Mouse (Mus musculus) brain, embryonic 18.5 days (tissue): ENCODE measurements around the gene Tle3.

Source experiments
- DNase-seq: peaks from one replicate; pipeline ENCODE4 v3.0.0-alpha.2; 2012; ENCODE audit warnings: low read depth, low spot score

Tle3 gene

GRCm38 (mm10) chr9:61371755-61372509, at the start of gene Tle3:
Gene Tle3, plus strand, starts transcription at chr9:61372366.
- DNase-seq: peak; percentile 95

DNA sequence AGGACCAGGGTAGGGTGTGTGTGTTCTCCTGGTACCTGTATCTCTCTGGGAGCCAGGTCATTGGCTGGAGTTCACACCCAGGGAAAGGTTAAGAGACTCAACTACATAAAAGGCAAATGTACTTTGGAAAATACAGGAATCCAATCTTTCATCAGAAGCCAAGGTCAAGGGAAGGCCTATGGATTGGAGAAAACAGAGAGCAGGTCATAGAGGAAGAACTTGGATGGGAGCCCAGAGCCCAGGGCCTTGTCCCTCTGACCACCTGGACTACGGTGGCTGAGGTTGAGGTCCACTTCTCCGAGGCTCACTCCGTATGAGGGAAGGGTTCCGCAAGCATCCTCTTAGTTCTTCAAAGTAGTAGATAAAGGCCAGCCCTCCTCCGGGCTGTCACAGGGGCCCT, 48.9 kb upstream of the Tle3 start:
- no peak for DNase-seq

GRCm38 (mm10) chr9:61323879-61324278, 48.3 kb upstream of the Tle3 start:
- no peak for DNase-seq

DNA sequence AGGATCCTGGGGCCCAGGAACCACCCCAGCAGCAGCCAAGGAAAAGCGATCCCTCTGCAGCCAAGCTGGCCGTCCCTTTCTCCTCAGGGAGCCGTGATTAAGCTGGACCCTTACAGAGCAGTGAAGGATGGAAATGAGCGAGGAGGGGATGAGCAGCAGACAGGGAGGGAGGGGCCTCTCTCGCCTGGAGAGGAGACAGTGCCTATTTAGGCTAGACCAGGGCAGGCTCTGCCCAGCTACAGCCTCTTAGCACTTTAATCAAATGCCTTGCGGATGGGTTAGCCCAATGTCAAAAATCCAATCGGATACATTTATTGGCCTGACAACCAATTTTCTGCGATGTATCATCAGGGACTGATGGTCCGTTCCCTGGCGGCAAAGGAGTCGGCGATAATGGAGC, 47.8 kb upstream of the Tle3 start:
- DNase-seq: no peak

- no peak for DNase-seq
These were observed 47.2 kb upstream of the Tle3 start for GRCm38 (mm10) chr9:61325012-61325411.

DNA sequence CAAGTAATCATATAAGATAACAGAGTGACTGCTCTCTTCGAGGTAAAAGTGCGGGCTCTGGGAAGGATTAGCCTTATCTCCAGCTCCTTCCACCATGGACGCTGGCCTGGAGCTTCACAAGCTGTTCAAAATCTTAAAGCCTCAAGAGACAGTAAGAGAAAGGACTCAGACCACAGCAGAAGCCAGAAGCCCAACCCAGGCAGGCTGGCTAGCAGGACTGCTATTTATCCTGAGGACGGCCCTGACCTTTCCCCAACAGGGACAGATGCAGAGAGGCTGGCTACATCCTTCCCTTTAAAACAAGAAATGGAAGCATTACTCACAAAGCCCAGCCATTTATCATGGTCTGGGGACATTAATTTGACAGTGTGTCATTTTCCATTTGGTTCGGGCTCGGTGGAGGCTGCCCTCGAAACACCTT, 46.2 kb upstream of the Tle3 start:
- no peak for DNase-seq

GRCm38 (mm10) chr9:61326922-61327321, 45.2 kb upstream of the Tle3 start:
- no peak for DNase-seq

GRCm38 (mm10) chr9:61328173-61328572, 44.0 kb upstream of the Tle3 start:
- DNase-seq: no peak

DNA sequence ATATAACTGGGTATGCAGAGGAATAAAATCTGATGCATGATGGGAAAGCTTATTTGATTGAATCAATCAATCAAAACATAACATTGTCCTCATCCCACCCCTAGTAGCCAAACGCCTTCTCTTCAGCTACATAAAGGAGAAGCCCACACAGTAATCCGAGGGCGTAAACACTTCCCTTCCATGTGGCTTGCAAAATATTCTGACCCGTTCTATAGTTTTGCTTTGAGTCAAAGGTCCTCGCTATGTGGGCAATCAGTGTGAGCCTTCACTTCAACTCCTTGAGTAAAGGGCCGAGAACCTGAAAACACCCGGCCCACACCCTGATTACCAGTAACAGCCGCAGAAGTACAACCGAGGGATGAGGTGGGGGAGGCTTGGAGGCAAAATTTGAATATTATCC, 41.4 kb upstream of the Tle3 start:
- no peak for DNase-seq

- DNase-seq: no peak
These were observed 39.8 kb upstream of the Tle3 start for GRCm38 (mm10) chr9:61332226-61332936.

DNA sequence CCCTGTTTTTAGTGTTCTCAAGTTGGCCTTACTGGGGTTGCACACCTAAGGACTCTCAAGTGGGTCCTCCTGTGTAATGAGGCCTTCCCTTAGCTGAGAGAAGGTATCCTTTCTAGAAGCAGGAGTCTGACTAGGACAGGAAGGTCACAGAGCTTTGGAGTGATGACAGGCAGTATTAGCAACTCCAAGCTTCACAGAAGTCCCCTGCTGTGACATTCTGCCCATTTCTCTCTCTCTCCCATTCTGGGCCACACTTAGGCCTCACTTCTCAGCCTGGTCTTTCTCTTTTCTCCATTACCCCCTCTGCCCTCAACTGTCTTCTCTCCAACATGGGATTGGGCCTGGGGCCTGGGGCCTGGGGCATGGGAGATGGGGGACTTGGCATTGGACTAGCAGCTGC, 36.0 kb upstream of the Tle3 start:
- no peak for DNase-seq

- no peak for DNase-seq
These were observed 35.3 kb upstream of the Tle3 start for GRCm38 (mm10) chr9:61336591-61337587.

DNA sequence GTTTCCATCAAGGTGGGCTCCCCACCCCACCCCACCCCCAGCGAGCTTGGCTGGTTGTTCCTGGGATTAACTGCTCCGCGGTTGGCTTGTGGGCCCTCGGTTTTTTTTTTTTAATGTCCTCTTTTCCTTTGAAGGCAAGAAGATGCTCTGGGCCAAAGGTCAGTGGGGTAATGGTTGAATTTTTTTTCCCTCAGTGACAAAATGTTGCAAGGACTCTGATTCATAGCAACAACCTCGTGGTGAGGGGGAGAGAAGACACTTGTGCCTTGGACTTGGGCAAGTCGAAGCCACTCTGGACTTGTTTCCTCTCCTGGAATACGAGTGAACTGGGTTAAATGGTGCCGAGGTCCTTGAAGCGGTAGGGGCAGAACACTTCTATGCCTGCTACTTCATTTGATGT, 34.5 kb upstream of the Tle3 start:
- no peak for DNase-seq

DNA sequence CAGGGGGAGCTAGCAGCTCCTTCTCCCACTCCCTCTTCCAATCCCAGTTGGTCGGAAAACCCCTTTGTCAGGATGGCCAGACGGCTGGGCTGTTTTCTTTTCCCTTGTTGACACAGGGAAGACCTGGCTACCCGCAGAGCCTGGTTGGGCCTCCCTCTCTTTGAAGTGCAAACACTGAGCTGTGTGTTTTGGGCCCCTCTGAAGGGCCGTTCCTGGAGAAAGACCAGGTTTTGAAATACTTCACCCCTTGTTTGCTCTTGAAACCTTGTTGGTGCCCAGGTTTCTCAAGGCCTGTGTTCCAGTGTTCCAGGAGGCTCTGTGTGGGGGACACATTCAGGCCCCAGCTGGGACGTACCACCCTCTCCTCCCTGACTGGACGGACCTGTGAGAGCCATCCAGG, 32.9 kb upstream of the Tle3 start:
- DNase-seq: no peak

DNA sequence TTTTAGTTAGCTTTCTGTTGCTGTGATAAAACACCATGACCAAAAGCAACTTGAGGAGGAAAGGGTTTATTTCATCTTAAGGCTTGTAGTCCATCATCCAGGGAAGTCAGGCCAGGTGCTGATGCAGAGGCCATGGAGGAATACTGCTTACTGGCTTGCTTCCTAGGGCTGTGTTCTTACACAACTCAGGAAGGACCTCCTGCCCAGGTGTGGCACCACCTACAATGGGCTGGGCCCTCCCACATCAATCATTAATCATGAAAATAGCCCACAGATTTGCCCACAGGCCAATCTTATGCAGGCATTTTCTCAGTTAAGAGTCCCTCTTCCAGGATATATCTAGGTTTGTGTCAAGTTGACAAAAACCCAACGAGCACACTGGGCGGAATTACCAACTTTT, 31.8 kb upstream of the Tle3 start:
- no peak for DNase-seq

DNA sequence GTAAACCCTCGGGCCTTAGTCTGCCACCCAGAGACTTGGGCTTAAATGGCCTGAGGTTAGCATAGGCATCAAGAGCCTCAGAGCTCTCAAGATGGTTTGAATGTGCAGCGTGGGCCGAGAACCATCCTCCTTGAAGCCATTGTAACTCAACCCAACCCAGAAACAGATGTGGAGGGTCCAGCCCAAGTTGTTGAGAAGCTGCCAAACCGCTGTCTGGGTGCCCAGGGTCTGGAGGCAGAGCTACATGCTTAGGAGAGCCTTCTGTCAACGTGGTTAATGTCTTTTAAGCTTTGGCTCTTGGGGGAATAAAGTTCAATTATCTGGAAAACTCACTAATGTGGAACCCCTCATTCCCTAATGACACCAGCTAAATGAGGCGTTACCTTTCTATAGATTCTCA, 29.9 kb upstream of the Tle3 start:
- DNase-seq: no peak

DNA sequence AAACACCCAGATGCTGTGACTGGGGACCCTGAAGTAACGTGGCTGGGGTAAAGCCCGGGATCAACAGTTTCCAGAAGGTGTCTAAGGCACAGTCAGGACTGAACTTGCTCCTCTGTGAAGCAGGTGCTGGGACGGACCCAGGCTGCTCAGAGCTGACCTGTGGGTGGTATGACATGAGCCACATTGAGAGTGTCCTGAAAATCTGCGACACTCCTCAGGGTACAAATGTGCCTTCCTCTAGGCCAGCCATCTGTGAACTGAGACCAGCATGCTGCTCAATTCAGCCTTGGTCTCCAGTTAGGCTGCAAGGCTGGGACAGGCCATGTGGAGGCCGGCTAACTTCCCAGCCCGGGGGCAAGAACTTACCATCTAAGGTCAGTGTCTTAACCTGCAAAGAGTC, 27.5 kb upstream of the Tle3 start:
- no peak for DNase-seq

GRCm38 (mm10) chr9:61347011-61347410, 25.2 kb upstream of the Tle3 start:
- no peak for DNase-seq

- no peak for DNase-seq
These were observed 24.1 kb upstream of the Tle3 start for GRCm38 (mm10) chr9:61348036-61348435.

- no peak for DNase-seq
These were observed 23.6 kb upstream of the Tle3 start for GRCm38 (mm10) chr9:61348616-61349015.

- DNase-seq: no peak
These were observed 22.5 kb upstream of the Tle3 start for GRCm38 (mm10) chr9:61349697-61350096.

DNA sequence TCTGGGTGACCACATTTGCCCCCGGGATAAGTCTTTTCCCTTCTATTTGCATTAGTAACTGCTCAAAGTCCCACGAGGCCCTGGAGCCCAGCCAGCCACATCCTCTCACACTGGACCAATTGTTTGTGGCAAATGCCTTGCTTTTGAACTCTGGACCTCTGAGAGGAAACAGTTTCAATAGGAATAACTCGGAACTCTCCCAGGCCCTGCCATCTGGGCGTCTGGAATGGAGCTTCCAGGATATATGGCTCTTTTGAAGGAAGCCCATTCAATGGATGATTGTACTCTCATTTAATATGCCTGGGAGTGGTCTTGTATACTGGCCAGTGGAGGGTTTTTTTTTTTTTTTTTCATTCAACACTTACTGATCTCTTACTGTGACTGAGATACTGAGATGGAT, 21.0 kb upstream of the Tle3 start:
- DNase-seq: peak; percentile 32
